Mouse (Mus musculus) embryonic fibroblast, embryonic 13.5 days (primary cell): ENCODE data around the gene Tor4a.

Source experiments
- CTCF ChIP-seq: IDR thresholded peaks from 2 replicates; pipeline ENCODE4 v1.5.1; 2011; ENCODE audit warnings: mild to moderate bottlenecking, control low read depth, low read length, moderate library complexity, borderline replicate concordance; ENCODE audit not compliant: insufficient read depth
- POLR2A ChIP-seq: IDR thresholded peaks from 2 replicates; pipeline ENCODE4 v1.6.1; 2011; ENCODE audit warnings: low read depth, mild to moderate bottlenecking, control low read depth, low read length, moderate library complexity

DNA sequence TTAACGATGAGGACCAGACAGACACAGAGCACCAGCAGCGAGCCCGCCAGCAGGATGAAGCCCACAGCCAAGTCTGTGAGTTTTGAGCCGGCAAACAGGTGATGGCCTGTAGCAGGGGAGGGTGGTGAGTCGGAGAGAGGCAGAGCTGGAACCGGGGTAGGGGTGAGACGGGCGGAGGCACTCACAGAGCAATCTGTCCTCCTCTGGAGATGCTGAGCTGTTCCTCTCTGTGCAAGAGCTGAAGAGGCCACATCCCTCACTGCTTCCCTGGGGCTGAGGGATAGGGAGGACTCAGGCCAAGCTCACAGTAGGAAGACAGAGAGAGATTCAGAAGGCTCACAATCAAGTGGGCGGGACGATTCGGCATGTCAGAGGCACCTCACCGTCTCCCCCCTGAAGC, 34.4 kb upstream of the Tor4a start:
- TF ChIP-seq CTCF (no peak), POLR2A (no peak)
